Mouse (Mus musculus) right cerebral cortex, postnatal 25 days (tissue): ENCODE data around the gene Tbl3.
A peak's percentile ranks its signal among the peaks of the same experiment; 100 is the strongest.
"Not testable (repeated sequence)": the region's sequence is repeated elsewhere in the genome, so short reads cannot be mapped to it uniquely, and the experiment has no call there.

Source experiments
- DNase-seq: peaks from one replicate; pipeline ENCODE4 v3.0.0; 2022

Gene Tbl3

DNA sequence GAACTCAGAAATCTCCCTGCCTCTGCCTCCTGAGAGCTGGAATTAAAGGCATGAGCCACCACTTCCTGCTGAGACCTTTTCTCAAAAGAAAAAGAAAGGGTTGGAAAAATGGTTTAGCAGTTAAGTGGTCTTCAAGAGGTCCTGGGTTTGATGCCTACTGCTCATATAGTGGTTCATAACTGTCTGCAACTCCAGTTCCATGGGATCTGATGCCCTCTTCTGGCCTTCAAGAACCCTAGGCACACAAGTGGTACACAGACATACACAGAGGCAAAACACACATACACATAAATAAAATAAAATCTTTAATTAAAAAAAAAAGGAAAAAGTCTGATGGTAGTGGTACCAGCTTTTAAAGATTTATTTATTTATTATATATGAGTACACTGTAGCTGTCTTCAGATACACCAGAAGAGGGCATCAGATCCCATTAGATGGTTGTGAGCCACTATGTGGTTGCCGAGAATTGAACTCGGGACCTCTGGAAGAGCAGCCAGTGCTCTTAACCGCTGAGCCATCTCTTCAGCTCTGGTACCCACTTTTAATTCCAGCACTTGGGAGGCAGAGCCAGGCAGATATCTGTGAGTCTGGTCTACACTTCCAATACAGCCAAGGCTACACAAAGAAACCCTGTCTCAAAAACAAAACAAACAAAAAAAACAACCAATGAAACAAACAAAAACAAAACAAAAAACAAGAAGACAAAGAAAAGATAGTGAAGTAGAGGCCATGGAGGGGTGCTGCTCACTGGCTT is 18.4 kb upstream of the Tbl3 start:
- DNase-seq = no peak

DNA sequence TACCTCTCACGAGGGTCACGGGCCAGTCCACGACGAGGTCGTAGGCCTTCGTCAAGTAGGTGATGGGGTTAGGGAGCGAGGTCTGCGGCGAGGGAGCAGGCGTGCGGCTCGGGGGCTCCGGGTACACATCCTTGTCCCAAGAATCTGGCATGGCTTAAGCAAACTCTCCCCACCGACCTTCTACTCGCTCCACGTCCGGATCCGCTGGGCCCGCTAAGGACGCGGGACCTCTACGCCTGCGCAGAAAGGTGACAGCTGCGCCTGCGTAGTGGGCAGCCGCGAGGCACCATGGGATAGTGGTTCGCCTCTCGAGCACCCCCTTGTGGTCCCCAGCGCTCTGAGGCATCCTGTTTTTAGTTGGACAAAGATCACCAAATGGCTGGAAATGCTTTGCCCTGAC is 16.7 kb upstream of the Tbl3 start, which contains the start of gene Ndufb10:
Gene Ndufb10 (minus strand): TSS at position 295 of the 400 bp plus-strand sequence.
- peak; percentile 93 for DNase-seq

DNA sequence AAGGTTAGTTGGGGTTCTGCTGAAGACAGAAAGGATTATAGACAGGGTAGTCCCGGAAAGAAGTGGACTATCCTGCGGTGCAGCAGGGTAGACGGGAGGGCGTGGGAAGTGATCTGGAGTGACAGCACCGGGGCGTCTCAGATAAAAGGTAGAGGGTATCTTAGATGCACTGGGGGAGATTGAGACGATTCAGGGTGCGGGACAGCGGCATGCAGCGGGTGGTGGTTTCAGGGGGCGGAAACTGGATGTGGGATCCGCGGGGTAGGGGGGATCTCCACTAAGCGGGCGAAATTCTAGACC is 16.4 kb upstream of the Tbl3 start:
- no peak for DNase-seq

DNA sequence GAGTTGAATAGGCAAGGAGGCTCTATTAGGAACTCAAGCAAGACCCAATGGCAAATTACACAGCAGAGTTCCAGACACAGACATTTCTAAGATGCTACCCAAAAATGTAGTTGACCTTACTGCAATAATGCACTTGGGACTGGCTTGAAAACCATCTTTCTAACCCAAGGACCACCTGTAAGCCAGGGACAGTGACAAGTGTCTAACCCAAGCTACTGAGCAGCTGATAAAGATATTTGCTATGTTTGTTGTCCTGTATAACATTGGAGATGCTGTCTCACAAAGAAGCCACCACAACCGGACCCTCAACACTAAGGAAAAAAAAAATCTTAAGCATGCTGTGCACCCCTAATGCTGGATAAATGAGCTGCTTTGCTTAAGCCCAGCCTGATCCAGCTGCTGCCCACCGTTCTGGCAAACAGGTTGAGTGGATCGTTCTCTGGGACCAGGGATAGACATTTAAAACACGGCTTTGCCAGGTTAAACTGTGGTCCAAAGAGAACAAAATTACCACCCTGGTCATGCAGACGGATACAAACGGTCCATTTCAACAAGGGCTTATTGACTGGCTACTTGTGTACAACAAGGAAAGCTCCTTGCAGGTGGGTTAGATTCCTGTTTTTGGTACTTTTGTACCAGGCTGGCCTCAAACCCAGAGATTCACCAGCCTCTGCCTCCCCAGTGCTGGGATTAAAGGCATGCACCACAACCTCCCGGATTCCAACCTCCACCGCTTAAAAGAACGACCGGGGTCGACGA is 15.8 kb upstream of the Tbl3 start:
- no peak for DNase-seq

DNA sequence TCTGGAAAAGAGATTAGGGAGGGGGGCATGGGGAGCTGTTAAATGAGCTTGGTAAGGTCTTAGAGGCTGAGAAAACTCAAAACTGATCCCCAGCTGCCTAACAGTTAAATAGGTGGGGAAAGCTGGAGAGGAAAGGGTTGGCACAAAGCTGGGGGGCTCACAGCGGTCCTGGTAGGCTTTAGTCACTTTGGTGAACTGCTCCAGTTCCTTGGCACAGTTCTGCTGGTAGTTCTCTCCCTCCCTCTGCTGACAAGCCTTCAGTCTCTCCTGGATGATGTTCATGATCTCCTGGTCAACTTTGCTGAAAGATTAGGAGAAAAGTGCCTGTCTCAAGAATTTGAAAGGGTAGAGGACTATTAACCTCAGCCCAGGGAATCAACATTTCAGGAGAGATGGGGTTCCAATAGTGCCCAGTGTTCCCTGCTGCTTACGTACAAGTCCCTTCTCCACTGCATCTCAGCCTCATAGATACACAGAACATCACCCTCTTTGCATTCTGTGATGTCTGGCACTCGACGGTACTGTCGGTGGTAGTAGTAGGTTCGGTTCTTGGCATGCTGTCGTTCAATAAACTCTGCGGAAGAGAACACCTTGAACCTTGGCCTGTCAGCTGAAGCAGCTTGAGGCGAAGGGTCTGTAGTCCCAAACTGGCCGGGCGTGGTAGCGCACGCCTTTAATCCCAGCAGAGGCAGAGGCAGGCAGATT is 14.9 kb upstream of the Tbl3 start:
- no peak for DNase-seq

DNA sequence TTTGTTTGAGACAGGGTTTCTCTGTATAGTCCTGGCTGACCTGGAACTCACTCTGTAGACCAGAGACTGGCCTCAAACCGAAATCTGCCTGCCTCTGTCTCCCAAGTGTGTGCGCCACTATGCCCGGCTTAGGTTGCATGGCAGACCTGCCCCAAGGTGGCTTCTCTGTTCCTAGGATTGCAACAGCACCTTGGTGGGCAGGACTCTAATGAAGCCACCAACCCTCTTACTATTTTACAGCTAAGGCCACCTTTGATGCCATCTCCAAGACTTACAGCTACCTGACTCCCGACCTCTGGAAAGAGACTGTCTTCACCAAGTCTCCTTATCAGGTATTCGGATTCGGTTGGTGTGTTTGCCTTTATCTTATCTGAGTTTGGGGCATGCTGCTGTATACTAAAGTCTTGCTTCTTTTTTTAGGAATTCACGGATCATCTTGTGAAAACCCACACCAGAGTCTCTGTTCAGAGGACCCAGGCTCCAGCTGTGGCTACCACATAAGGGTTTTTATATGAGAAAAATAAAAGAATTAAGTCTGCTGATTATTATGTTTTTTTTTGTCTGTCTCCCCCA is 14.0 kb upstream of the Tbl3 start:
- not testable (repeated sequence) for DNase-seq

DNA sequence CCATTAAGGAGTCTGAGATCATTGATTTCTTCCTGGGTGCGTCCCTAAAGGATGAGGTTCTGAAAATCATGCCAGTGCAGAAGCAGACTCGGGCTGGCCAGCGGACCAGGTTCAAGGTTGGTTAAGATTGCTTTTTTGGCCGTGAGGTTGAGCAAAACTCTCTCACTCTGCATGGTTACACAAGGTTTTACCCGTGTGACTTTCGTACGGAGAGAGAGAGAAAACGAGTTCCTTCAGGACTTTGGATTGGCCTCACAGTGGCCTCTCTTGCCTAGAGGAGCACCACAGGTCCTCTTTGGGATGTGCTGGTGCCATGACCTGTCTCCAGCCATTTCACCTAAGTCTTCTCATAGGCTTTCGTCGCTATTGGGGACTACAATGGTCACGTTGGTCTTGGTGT is 13.2 kb upstream of the Tbl3 start:
- not testable (repeated sequence) for DNase-seq

DNA sequence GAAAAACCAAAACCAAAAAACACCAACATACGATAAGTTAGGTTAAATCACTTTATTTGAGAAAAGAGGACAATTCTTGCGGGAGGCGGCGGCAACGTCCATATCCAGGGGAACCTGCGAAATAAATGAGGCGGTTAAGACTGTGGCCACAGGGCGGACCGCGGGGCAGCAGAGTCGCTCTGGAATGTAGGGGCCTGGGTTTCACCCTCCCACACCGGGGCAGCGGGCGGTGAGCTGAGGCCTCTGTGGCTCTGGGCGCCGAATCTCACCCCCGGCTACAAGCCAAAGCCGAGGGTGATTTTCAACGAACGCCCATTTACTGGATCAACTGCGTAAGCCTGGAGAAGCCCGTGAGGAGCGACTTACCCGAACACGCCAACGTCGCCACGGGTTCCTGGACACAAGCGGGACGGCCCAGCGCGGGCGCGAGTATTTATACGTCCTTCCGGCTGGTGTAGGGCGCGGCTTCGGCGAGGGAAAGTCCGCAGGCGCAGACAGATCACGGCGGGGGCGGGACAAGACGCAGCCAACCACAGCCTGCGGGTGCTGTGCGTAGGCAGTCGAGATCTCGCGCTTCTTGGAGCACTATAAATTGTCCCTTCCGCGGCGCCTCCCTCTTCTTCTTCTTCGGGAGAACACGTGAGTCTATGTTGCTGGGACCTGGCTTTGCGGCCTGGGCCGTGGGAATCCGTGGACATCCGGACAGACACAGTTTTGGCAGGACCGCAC is 12.2 kb upstream of the Tbl3 start:
- peak; percentile 98 for DNase-seq

DNA sequence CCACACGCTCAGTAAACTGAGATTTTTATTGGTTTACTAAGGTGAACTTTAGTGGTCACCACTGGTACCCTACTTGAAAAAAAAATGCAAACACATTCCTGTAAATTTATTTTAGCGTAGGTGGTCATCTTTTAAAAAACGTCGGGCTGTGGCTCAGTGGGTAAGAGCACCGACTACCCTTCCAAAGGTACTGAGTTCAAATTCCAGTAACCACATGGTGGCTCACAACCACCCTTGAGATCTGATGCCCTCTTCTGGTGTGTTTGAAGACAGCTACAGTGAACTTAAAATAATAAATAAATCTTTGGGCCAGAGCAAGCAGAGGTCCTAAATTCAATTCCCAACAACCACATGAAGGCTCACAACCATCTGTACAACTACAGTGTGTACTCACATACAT is 11.5 kb upstream of the Tbl3 start:
- DNase-seq = not testable (repeated sequence)

DNA sequence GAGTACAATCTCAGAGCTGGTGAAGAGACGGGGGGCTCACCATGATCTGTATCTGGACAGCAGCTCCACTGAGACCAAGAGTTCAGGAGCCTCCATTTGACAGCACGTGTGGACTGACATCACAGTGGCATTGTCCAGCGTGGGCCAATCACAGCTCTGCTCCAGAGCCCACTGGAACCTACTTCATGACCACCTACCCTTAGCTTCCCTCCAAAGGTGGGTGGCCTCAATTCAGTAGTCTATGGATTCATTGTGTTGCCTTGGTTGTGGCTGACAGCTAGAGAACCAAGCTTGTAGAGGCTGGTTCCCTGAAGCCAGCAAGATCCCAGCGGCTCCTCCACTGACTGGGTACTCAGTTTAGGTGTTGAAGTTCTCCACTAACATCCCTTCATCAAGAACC is 10.5 kb upstream of the Tbl3 start, which contains the start of the genes Rnf151 and Rps2:
Gene Rnf151 (minus strand): TSS at position 121 of the 400 bp plus-strand sequence.
Gene Rps2 (plus strand): TSS at position 174 of the 400 bp plus-strand sequence.
- no peak for DNase-seq

DNA sequence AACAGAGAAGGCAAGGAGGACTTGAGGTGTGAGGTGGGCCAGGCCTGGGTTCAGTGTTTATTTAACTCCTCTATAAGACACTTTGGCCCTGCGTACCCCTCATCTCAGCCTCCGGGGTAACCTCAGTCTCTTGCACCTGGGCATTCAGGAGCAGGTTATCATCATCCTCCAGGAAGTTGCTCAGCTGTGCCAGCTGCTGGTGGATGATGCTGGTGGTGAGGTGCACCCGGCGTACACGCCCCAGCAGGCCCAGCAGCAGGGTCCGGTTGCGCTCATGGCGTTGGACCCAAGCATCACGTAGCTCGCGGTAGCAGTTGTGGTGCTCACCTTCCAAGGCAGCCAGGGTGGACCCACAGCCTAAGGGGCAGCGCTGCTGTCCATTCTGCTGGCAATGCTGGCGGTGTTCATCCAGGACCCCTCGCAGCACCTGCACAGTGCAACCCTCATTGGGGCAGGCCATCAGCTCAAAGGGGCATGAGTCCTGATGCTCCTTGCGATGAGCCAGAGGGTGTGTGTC is 8.8 kb upstream of the Tbl3 start:
- DNase-seq = no peak

DNA sequence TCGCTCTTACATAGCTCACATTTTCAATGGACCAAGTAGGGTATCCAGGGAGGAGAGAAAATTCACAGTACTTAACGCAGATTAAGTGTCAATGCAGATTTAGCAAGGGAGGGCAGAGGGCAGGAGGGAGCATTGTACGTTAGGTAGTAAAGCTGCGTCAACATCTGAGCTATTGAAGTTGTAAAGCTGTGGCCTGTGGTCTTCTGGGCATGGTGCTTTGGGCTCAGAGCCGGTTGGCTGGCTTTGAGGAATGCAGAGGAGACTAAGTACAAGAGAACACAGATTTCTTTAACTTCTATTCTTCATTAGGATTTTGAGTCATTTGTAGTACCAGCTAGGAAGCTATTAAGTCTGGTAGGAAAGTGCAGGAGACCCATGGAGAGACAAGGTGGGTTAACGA is 8.1 kb upstream of the Tbl3 start:
- DNase-seq = no peak

DNA sequence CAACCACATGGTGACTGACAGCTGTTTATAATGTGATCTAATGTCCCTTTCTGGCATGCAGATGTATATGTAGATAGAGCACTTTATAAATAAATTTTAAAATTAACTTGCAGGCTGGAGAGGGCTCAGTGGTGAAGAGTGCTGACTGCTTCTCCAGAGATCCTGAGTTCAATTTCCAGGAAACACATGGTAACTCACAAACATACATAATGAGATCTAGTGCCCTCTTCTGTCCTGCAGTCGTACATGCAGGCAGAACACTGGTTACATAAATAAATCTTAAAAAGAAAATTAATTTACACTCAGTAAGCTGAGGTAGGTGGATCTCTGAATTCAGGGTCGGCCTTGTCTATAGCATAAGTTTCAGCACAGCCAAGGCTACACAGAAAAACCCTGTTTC is 1.2 kb upstream of the Tbl3 start:
- DNase-seq = no peak

DNA sequence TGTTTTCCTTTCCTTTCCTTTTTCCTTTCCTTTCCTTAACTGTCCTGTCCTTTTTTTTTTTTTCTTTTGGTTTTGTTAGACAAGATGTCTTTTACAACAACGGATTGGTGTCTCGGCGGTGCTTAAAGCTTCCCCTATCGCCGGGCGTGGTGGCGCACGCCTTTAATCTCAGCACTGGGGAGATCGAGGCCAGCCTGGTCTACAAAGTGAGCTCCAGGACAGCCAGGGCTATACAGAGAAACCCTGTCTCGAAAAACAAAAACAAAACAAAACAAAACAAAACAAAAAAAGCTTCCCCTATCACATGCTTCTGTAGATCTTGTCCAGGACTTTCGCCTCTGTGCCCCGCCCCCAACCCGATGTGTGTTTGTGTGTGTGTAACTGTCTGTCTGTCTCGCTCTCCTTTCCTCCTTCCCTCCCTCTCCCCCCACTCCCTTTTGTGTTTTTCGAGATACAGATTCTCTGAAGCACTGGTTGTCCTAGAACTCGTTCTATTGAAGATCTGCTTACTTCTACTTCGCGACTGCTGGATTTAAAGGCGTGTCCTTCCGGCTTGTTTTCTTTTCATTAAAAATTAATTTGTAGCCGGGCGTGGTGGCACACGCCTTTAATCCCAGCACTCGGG is 453 bp upstream of the Tbl3 start:
- DNase-seq = no peak

DNA sequence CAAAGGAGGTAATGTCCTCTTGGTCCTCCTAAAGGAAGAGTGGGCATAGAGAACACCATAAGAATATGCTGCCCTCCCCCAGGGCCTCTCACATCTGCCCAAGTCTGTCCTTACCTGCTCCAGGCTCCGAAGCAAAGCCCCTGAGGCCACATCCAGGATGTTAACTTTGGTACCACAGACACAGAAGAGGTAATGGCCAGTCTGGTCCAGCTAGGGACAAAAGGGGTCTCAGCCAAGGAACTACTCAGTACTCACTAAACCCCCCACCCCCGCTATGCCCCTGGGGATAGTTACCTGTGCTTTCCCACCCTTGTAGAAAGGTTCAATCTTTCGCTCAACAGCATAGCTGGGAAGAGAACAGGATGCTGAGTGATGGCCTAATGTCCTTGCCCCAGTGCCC is 1.6 kb downstream of the Tbl3 start:
- no peak for DNase-seq

DNA sequence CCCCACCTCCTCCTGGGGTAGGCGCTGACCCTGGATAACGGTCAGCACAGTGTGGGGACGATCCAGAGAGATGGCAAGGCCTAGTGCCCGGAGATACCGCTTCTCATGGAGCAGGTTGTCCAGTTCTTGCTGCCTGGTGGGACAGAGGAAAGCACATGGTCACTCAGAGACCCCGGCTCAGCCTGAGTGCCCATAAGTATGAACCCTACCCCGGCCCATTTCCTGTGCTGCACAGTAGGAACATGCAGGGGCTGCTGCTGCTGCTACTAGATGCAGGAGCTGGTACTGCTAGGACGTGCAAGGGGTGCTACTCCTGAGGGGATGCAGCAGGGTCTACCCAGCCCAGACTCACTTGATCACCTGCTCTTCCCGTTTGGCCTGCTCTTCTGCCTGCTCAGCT is 6.2 kb downstream of the Tbl3 start:
- no peak for DNase-seq

DNA sequence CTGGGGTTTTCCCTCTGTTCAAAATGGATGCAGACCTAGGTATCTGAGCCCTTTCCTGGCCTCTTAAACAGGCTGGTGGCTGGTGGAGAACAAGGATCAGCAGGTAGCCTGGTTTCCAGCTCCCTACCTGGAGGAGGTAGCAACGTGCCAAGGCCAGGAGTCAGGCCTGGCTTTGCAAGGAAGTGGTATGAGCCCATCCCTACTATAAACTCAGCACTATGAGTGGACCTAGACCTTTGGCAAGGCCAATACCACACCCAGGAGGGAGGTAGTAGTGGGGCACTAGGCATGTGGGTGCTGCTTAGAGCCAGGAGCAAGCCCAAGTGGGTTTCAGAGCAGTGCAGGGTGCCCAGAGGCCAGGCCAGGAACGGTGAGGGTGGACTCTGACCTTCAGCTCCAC is 8.0 kb downstream of the Tbl3 start:
- no peak for DNase-seq

DNA sequence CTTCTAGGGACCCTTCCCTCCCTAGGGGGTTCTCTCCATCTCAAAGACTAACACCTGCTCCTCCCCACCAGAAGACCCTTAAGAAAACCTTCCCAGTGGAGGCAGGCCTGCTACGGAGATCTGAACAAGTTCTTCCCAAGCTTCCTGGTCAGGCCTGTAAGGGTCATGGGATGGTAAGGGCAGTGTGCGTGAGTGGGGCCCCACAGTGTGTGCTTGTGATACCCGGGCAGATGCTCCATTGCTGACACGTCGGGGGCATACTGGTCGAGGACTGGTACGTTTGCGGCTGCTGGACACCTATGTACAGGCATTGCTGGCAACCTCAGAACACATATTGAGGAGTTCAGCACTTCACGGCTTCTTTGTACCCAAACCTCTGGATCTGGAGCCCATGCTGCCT is 8.7 kb downstream of the Tbl3 start:
- DNase-seq = no peak

DNA sequence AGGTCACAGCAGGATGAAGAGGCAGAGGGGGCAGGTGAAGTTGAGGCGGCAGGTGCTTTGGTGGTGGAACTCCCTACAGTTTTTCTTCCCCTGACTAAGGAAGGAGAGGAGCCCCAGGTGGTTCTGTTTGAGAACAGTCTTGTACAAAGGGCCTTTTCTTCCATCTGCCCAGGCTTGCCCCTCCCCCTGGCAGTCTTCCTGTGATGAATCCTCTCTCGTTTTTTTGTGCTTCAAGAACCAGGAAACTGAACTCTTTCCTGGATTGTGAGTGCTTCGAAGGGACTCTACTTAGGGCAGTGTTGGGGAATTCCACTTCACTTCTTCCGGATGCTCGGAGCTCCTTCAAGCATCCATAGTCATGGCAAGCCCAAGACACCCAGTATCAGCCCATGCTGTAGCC is 9.5 kb downstream of the Tbl3 start:
- DNase-seq = no peak

DNA sequence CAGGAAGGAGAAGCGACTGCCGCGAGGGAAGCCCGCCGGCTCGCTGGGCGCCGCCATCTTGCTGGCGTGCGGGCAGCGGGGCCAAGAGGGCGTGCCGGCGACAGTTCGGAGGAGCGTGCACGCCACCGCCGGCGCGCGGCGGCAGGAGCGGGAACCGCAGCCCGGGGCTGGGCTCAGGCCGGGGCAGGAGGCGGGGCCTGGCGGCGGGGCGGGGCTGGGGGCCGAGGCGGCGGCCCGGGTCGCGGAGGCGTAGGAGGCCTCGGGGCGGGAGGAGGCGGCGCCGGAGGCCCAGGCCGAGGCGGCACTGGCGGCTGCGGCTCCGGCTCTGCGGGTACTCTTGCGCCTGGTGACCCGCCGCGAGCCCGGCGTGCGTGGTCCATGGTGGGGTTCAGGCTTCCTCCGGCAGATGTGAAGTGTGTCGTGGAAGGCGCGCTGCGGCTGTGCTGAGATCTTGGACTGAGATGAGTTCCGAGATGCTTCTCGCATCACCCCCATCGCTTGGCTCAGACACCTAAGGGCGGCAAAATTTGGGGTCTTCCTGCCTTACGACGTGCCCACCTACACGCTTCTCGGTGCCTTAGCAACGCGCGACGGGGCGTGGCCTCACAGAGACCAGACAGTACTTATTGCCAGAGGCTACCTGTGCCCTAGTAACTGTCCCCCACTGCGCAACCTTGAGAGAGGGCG is 11.3 kb downstream of the Tbl3 start, which contains the start of the genes Gfer and Noxo1:
Gene Gfer (minus strand): TSS at position 146 of the 687 bp plus-strand sequence.
Gene Noxo1 (plus strand): TSS at position 224 of the 687 bp plus-strand sequence.
- DNase-seq = peak; percentile 87

DNA sequence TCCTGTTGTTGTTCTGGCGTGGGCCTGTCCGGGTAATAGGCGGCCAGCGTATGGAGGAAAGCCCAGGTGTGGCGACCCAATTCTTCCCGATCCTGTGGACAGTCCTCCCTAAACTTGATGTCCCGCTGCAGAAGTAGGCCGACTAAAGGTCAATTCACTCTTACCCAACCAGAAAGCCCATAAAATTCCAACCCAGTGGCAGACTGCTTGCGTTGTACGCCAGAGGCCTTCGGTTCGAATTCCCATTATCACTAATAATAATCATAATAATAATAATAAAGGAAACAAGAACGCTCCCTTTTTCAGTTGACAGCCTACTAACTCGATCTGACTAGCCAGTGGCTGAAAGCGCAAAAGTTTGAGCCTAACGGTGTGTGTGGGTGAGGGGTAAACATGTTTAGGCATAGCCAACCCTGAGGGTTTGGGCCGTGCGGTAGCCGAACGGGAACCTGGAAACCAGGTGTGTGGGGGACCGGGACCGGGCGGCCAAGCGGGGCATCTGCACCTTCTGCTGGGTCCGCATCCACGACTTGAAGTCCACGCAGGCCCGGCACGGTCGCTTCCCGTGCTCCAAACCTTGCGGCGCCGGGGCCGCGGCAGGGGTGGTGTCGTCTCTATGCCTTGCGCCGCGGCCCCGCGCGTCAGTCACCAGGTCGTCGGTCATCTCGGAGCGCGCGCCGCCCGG is 12.0 kb downstream of the Tbl3 start:
- no peak for DNase-seq
